Mouse (Mus musculus) CH12.LX (cell line): ENCODE results near the gene Ndufs4.

Source experiments
- BHLHE40 ChIP-seq: IDR thresholded peaks from 2 replicates; pipeline ENCODE4 v1.6.1; 2011; ENCODE audit warnings: mild to moderate bottlenecking, low read depth, low read length, improper control_type of control experiment
- CTCF ChIP-seq, 2 experiments: IDR thresholded peaks in 1 of 2; conservative IDR thresholded peaks in 1 of 2; 2 replicates each; pipeline ENCODE4 v1.5.1; 2011 to 2012; ENCODE audit warnings: low read depth in 2 of 2, low read length in 2 of 2, improper control_type of control experiment in 1 of 2, inconsistent platforms in 1 of 2, mild to moderate bottlenecking in 1 of 2, moderate library complexity in 1 of 2
- EP300 ChIP-seq: IDR thresholded peaks from 2 replicates; pipeline ENCODE4 v1.6.1; 2011; ENCODE audit warnings: low read length, improper control_type of control experiment
- IRF4 ChIP-seq: IDR thresholded peaks from 2 replicates; pipeline ENCODE4 v1.6.1; 2014; ENCODE audit warnings: low read depth, mild to moderate bottlenecking, inconsistent platforms, low read length, improper control_type of control experiment
- MAX ChIP-seq: IDR thresholded peaks from 2 replicates; pipeline ENCODE4 v1.6.1; 2011; ENCODE audit warnings: low read length, improper control_type of control experiment
- RCOR1 ChIP-seq: conservative IDR thresholded peaks from 2 replicates; pipeline ENCODE4 v1.6.1; 2012; ENCODE audit warnings: low read depth, mild to moderate bottlenecking, inconsistent platforms, low read length, improper control_type of control experiment

GRCm38 (mm10) chr13:114254697-114255096, 133.4 kb downstream of the Ndufs4 start:
- TF ChIP-seq IRF4 (no peak), MAX (no peak), RCOR1 (no peak), CTCF (conservative IDR thresholded peaks at IDR 0.05 in 1 of 2, IDR thresholded peaks at IDR 0.05 in 1 of 2; ENCODE audit: low read depth in 2 of 2, low read length in 2 of 2) (no peak), EP300 (no peak), BHLHE40 (no peak)
